Comparison of ENCODE assay signal across 12 mouse cellular contexts in genomic region chrX:111052943-111053342, GRCm38 (mm10). TPM values are rescaled to one million over a fixed set of nuclear protein-coding genes. Genes with fewer than 3 reads are reported as not detected.
DNase-seq lines count a peak whose midpoint lies in the region; ATAC-seq lines count a peak whose summit lies in the region.
"Had no signal": no experiment of that assay in that cellular context is flagged by ENCODE, and none has a peak within 500 bp of the region (broad histone marks: within the 10 kb centered on the region; RNA-seq: fewer than 3 reads in every experiment).

No protein-coding gene starts in this region.

- no peaks in the 10 kb centered on the region for H3K36me3 ChIP-seq in hindbrain, embryonic 14.5 days (replicated peaks; ENCODE audit: control insufficient read depth, insufficient read depth)
- no peaks in the 10 kb centered on the region for H3K36me3 ChIP-seq in hindbrain, embryonic 12.5 days
- H3K36me3 ChIP-seq in midbrain, embryonic 14.5 days (ENCODE audit: control insufficient read depth, insufficient read depth, low read length) = no peaks in the 10 kb centered on the region
- no peaks in the 10 kb centered on the region for H3K36me3 ChIP-seq in midbrain, embryonic 16.5 days (ENCODE audit: control insufficient read depth, insufficient read depth, low read length)
- H3K36me3 ChIP-seq in kidney, embryonic 14.5 days (ENCODE audit: control insufficient read depth, insufficient read depth, low read length) = no peaks in the 10 kb centered on the region
- H3K36me3 ChIP-seq: G1E; heart, embryonic 13.5 days; lung, embryonic 15.5 days had no signal

- no peak overlapping the region for H3K9ac ChIP-seq in hindbrain, embryonic 14.5 days
- no peak overlapping the region for H3K9ac ChIP-seq in hindbrain, embryonic 12.5 days
- no peak overlapping the region for H3K9ac ChIP-seq in midbrain, embryonic 14.5 days (replicated peaks; ENCODE audit: low read length)
- H3K9ac ChIP-seq in midbrain, embryonic 16.5 days (ENCODE audit: low read depth, low read length) = no peak overlapping the region
- no peak overlapping the region for H3K9ac ChIP-seq in kidney, embryonic 14.5 days (ENCODE audit: low read depth, low read length)
- H3K9ac ChIP-seq: heart, embryonic 13.5 days; lung, embryonic 15.5 days had no signal

- peak; percentile 50 for DNase-seq in hindbrain, embryonic 14.5 days (ENCODE audit: low spot score)
- DNase-seq in midbrain, embryonic 14.5 days = peak; percentile 75
- DNase-seq in adipocyte (ENCODE audit: low spot score) = peak; percentile 2
- peak; percentile 0 for DNase-seq in telencephalon, adult 2 months (ENCODE audit: low read depth, low spot score)
- DNase-seq: right cerebral cortex, postnatal 4 days had no signal

- H3K4me1 ChIP-seq in hindbrain, embryonic 14.5 days (replicated peaks; ENCODE audit: control insufficient read depth, insufficient read depth, low read length) = no peaks in the 10 kb centered on the region
- H3K4me1 ChIP-seq in hindbrain, embryonic 12.5 days = no peaks in the 10 kb centered on the region
- H3K4me1 ChIP-seq in midbrain, embryonic 14.5 days (ENCODE audit: control insufficient read depth, insufficient read depth, low read length) = no peaks in the 10 kb centered on the region
- H3K4me1 ChIP-seq in midbrain, embryonic 16.5 days (ENCODE audit: control insufficient read depth, insufficient read depth, low read length) = no peaks in the 10 kb centered on the region
- no peaks in the 10 kb centered on the region for H3K4me1 ChIP-seq in kidney, embryonic 14.5 days (ENCODE audit: control insufficient read depth, insufficient read depth, low read length)
- H3K4me1 ChIP-seq: heart, embryonic 13.5 days; lung, embryonic 15.5 days had no signal

- no peaks in the 10 kb centered on the region for H3K9me3 ChIP-seq in hindbrain, embryonic 14.5 days (ENCODE audit: control insufficient read depth, low read length)
- H3K9me3 ChIP-seq in hindbrain, embryonic 12.5 days (replicated peaks) = no peaks in the 10 kb centered on the region
- H3K9me3 ChIP-seq in midbrain, embryonic 14.5 days (ENCODE audit: control insufficient read depth, low read length) = no peaks in the 10 kb centered on the region
- no peaks in the 10 kb centered on the region for H3K9me3 ChIP-seq in midbrain, embryonic 16.5 days (replicated peaks; ENCODE audit: control insufficient read depth, low read length, poor library complexity, severe bottlenecking)
- H3K9me3 ChIP-seq in kidney, embryonic 14.5 days (ENCODE audit: control insufficient read depth, low read length) = no peaks in the 10 kb centered on the region
- H3K9me3 ChIP-seq: G1E; heart, embryonic 13.5 days; lung, embryonic 15.5 days had no signal

- ATAC-seq in hindbrain, embryonic 14.5 days (ENCODE audit: low FRiP score) = no peak
- no peak for ATAC-seq in hindbrain, embryonic 12.5 days (ENCODE audit: low FRiP score)
- no peak for ATAC-seq in midbrain, embryonic 14.5 days (ENCODE audit: low FRiP score, low TSS enrichment)
- no peak for ATAC-seq in midbrain, embryonic 16.5 days
- no peak for ATAC-seq in kidney, embryonic 14.5 days (ENCODE audit: low FRiP score, low TSS enrichment)

- 28% methylated on average over 3 of the region's 3 CpGs for WGBS in hindbrain, embryonic 14.5 days
- WGBS in hindbrain, embryonic 12.5 days = 57% methylated on average over 3 of the region's 3 CpGs
- WGBS in midbrain, embryonic 14.5 days = 26% methylated on average over 3 of the region's 3 CpGs
- WGBS in midbrain, embryonic 16.5 days = 20% methylated on average over 3 of the region's 3 CpGs
- WGBS in kidney, embryonic 14.5 days = 36% methylated on average over 3 of the region's 3 CpGs

- no peak overlapping the region for H3K4me3 ChIP-seq in hindbrain, embryonic 14.5 days (replicated peaks; ENCODE audit: low read length)
- H3K4me3 ChIP-seq in hindbrain, embryonic 12.5 days = no peak overlapping the region
- H3K4me3 ChIP-seq in midbrain, embryonic 14.5 days (replicated peaks; ENCODE audit: low read depth, low read length) = no peak overlapping the region
- no peak overlapping the region for H3K4me3 ChIP-seq in midbrain, embryonic 16.5 days (ENCODE audit: low read depth, low read length)
- H3K4me3 ChIP-seq in kidney, embryonic 14.5 days (ENCODE audit: low read length) = no peak overlapping the region
- H3K4me3 ChIP-seq: heart, embryonic 13.5 days; lung, embryonic 15.5 days had no signal

- no peak overlapping the region for H3K4me2 ChIP-seq in hindbrain, embryonic 14.5 days (replicated peaks)
- H3K4me2 ChIP-seq in hindbrain, embryonic 12.5 days (replicated peaks) = no peak overlapping the region
- no peak overlapping the region for H3K4me2 ChIP-seq in midbrain, embryonic 14.5 days (ENCODE audit: low read length)
- H3K4me2 ChIP-seq in midbrain, embryonic 16.5 days (ENCODE audit: low read length) = no peak overlapping the region
- H3K4me2 ChIP-seq in kidney, embryonic 14.5 days (replicated peaks; ENCODE audit: low read depth, low read length) = no peak overlapping the region
- H3K4me2 ChIP-seq: heart, embryonic 13.5 days; lung, embryonic 15.5 days had no signal

- no peak overlapping the region for H3K27ac ChIP-seq in hindbrain, embryonic 14.5 days
- H3K27ac ChIP-seq in hindbrain, embryonic 12.5 days = no peak overlapping the region
- H3K27ac ChIP-seq in midbrain, embryonic 14.5 days (replicated peaks; ENCODE audit: low read depth, low read length) = no peak overlapping the region
- no peak overlapping the region for H3K27ac ChIP-seq in midbrain, embryonic 16.5 days (ENCODE audit: low read length)
- H3K27ac ChIP-seq in kidney, embryonic 14.5 days (ENCODE audit: low read depth, low read length) = no peak overlapping the region
- H3K27ac ChIP-seq: heart, embryonic 13.5 days; lung, embryonic 15.5 days had no signal

- H3K27me3 ChIP-seq in hindbrain, embryonic 14.5 days (ENCODE audit: control insufficient read depth, insufficient read depth, low read length) = no peaks in the 10 kb centered on the region
- no peaks in the 10 kb centered on the region for H3K27me3 ChIP-seq in hindbrain, embryonic 12.5 days
- no peaks in the 10 kb centered on the region for H3K27me3 ChIP-seq in midbrain, embryonic 14.5 days (ENCODE audit: control insufficient read depth, insufficient read depth, low read length)
- H3K27me3 ChIP-seq in midbrain, embryonic 16.5 days (ENCODE audit: control insufficient read depth, insufficient read depth, low read depth, low read length) = no peaks in the 10 kb centered on the region
- H3K27me3 ChIP-seq in kidney, embryonic 14.5 days (ENCODE audit: control insufficient read depth, insufficient read depth, low read length) = no peaks in the 10 kb centered on the region
- H3K27me3 ChIP-seq: heart, embryonic 13.5 days; lung, embryonic 15.5 days had no signal

RNA-seq across cellular contexts. Expression of gene Cylc1, which starts 57.3 kb away (rescaled TPM):
- polyA plus RNA-seq in hindbrain, embryonic 14.5 days (2014; fragmentation: Nextera tagmentation; extraction: Ambion mirVana) = not detected in 2 replicates
- polyA plus RNA-seq in hindbrain, embryonic 12.5 days (2016; fragmentation: Nextera tagmentation; extraction: Ambion mirVana) = not detected in 2 replicates
- polyA plus RNA-seq in midbrain, embryonic 14.5 days (2014; fragmentation: Nextera tagmentation; extraction: Ambion mirVana) = not detected in 2 replicates
- not detected in 2 replicates for polyA plus RNA-seq in midbrain, embryonic 16.5 days (2015; fragmentation: Nextera tagmentation; extraction: Ambion mirVana)
- polyA plus RNA-seq in kidney, embryonic 14.5 days (2014; fragmentation: Nextera tagmentation; extraction: Ambion mirVana) = not detected in 2 replicates
- polyA plus RNA-seq: heart, embryonic 13.5 days; intestine, embryonic 14.5 days; lung, embryonic 15.5 days had no signal

Comparison
In these comparisons a context has a peak if more than half of its experiments do, and no peak if none do; other contexts are left out.
1. DNase-seq: peak in every context shown above with its lines; median percentile 75 in midbrain, embryonic 14.5 days; 50 in hindbrain, embryonic 14.5 days; 2 in adipocyte; 0 in telencephalon, adult 2 months.